Mouse (Mus musculus) kidney, embryonic 16.5 days (tissue): ENCODE results near the gene Hnf1b. TPM values are rescaled to one million over a fixed set of nuclear protein-coding genes. Genes with fewer than 3 reads are reported as not detected.

ENCODE experiments used
- ATAC-seq: fragments of 200-750 bp; cut with Nextera tagmentation; 2 replicates; pipeline ENCODE4 v1.8.0; 2017; ENCODE audit warnings: moderate TSS enrichment; ENCODE audit not compliant: low FRiP score, low TSS enrichment
- H3K27ac ChIP-seq: fragments of 300-500 bp; sonication (generic); 2 replicates; pipeline ENCODE4 v1.5.1; 2014; ENCODE audit warnings: low read length
- H3K27me3 ChIP-seq: fragments of 300-500 bp; sonication (generic); 2 replicates; pipeline ENCODE4 v1.6.1; 2014; ENCODE audit warnings: low read length, control low read depth, mixed read lengths; ENCODE audit not compliant: insufficient read depth
- H3K36me3 ChIP-seq: fragments of 300-500 bp; sonication (generic); 2 replicates; pipeline ENCODE4 v1.6.1; 2014; ENCODE audit warnings: low read length, control low read depth, mixed read lengths; ENCODE audit not compliant: insufficient read depth
- H3K4me1 ChIP-seq: fragments of 300-500 bp; sonication (generic); 2 replicates; pipeline ENCODE4 v1.6.1; 2014; ENCODE audit warnings: low read length, control low read depth, mixed read lengths; ENCODE audit not compliant: insufficient read depth
- H3K4me2 ChIP-seq: fragments of 300-500 bp; sonication (generic); replicated peaks from 2 replicates; pipeline ENCODE4 v1.6.1; 2014; ENCODE audit warnings: low read depth, low read length
- H3K4me3 ChIP-seq: fragments of 300-500 bp; sonication (generic); 2 replicates; pipeline ENCODE4 v1.5.1; 2014; ENCODE audit warnings: mild to moderate bottlenecking, low read length
- H3K9ac ChIP-seq: fragments of 300-500 bp; sonication (generic); replicated peaks from 2 replicates; pipeline ENCODE4 v1.6.1; 2014; ENCODE audit warnings: low read length
- H3K9me3 ChIP-seq: fragments of 300-500 bp; sonication (generic); 2 replicates; pipeline ENCODE4 v1.6.1; 2016; ENCODE audit warnings: low read length, control low read depth
- WGBS: fragments of 180-500 bp; shearing (Covaris S2); extraction: QIAGEN DNeasy Blood & Tissue Kit; methylation state at CpG from one replicate; pipeline ENCODE4 v1.1.7; 2014; 5-methylcytosine and 5-hydroxymethylcytosine counted together
- polyA plus RNA-seq: library from polyadenylated mRNA; unstranded; fragments of >200 nt; fragmentation: Nextera tagmentation; extraction: Ambion mirVana; gene quantifications from 2 replicates; pipeline ENCODE4 v1.2.1, GENCODE M21; 2015

The Hnf1b gene
- 90.9 and 104 TPM in 2 replicates for polyA plus RNA-seq

DNA sequence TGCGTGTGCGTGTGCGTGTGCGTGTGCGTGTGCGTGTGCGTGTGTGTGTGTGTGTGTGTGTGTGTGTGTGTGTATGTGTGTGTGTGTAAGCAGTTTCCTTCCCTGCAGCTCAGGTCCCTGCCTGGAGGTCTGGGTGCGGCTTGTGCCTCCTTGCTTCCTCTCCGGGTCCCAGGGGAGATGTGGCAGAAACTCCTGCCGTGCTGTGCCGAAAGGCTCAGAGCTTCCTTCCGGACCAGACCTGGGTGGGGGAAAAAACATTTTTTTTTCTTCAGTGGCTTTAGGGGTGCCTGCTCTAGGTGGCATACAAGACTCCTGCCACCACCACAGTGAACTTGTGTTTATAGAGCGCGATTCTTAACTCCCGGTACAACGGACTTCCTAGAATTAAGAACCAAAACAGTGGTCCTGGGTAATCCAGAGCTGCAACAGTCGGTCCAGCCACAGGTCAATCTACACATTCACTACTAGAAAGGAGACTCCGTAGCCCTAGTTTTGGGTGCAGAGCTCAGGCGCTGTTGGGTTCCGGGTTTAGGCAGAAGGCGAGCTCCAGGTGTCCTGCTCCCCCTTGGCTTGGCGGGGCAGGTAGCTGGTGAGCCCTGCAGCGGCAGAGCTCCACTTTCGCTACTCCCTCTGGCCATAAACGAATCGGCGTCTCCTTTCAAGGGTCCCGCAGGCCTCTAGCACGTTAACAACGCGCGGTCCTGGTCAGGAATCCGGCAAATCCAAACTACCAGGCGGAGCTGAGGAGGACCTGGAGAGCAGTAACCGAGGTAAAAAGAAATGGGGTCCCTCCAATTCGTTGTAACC is at the start of gene Hnf1b:
TSS of gene Hnf1b (plus strand) at position 535 of the 807 bp plus-strand sequence.
- H3K36me3 ChIP-seq: no peaks in the 10 kb centered on the region
- no peaks in the 10 kb centered on the region for H3K9me3 ChIP-seq
- H3K4me3 ChIP-seq: peak within 1 kb of the TSS; percentile 67
- peak within 1 kb of the TSS; percentile 96 for H3K27ac ChIP-seq
- ATAC-seq: no peak
- peaks cover 44% of the 10 kb centered on the region for H3K27me3 ChIP-seq
- peak within 1 kb of the TSS; percentile 45 for H3K4me2 ChIP-seq
- peak within 1 kb of the TSS; percentile 84 for H3K9ac ChIP-seq
- 6% methylated on average over 34 of the region's 36 CpGs for WGBS
- H3K4me1 ChIP-seq: peaks cover 8% of the 10 kb centered on the region; the same call in 1 of the 2 replicates

DNA sequence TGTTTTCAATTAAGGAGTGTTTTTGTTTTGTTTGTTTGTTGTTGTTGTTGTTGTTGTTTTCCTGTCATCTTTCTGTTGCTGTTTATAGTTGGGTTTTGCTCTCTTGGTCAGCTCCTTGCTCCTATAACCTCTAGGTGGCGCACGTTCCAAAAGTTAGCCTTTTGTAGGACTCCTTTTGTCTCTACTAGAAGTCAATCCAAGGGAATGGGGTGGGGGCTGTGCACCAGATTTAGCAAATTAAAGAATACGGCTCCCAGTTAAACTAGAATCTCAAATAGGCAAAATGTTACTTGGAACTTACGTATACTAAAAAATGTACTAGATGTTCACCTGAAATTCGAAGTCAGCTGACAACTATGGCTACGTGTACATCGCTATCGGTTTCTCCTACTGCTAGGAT is 47.7 kb upstream of the Hnf1b start:
- H3K36me3 ChIP-seq: no peaks in the 10 kb centered on the region

DNA sequence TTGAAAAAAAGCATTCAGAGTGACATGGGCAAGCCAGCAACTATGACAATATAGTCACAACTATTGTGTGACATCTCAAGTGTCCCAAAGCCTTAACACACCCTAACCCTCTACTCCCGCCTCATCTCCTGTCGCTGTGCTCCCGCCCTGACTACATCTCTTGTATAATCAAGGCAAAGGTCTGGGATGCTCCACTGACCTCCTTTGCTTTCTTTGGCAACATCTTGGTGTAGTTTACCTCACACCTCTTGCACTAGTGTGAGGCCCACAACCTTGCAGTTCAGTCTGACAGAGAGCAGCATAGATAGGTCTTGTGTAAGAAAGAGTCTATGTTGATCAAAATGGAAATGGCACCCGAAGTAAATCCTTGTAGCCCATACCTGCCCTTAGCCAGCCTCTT is 47.3 kb upstream of the Hnf1b start:
- no peaks in the 10 kb centered on the region for H3K27me3 ChIP-seq
- 81% methylated on average over 4 of the region's 4 CpGs for WGBS
- no peaks in the 10 kb centered on the region for H3K36me3 ChIP-seq
- H3K4me2 ChIP-seq: no peak overlapping the region
- H3K9ac ChIP-seq: no peak overlapping the region
- H3K4me1 ChIP-seq: peaks cover 5% of the 10 kb centered on the region; the same call in 1 of the 2 replicates
- H3K4me3 ChIP-seq: no peak overlapping the region
- no peak for ATAC-seq
- no peak overlapping the region for H3K27ac ChIP-seq
- H3K9me3 ChIP-seq: no peaks in the 10 kb centered on the region; the same call in 1 of the 2 replicates

More for the DNA sequence above, 47.7 kb upstream of the Hnf1b start:
- WGBS: 66% methylated on average over 8 of the region's 8 CpGs
- Histone ChIP-seq H3K9me3 (no peaks in the 10 kb centered on the region; the same call in 1 of the 2 replicates), H3K4me2 (no peak overlapping the region), H3K4me1 (peaks cover 9% of the 10 kb centered on the region; the same call in 1 of the 2 replicates), H3K27ac (no peak overlapping the region), H3K4me3 (no peak overlapping the region), H3K27me3 (no peaks in the 10 kb centered on the region), H3K9ac (no peak overlapping the region)
- 0 out of 2 replicates have a peak, but pooled peaks have one; percentile 50 for ATAC-seq

DNA sequence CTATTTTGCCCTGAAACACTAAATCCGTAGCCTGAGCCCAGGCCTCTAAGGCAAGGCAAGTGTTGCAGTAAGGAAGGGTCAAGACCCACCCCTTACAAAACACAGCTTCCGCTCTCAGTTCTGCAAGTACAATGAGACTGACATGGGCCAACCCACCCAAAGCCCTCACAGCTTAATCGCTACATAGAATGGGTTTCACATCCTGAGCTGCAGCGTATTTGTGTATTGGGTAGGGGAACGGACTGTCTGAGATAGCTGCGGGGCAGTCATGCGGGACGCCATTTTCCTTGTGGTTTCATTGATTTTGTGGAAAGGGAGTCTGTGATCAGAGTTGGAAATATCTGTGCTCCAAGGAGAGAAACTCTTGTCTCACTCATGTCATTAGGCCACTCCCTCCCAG is 39.4 kb upstream of the Hnf1b start:
- 0 out of 2 replicates have a peak overlapping the region, but pooled peaks have one; percentile 1 for H3K9ac ChIP-seq
- no peak for ATAC-seq
- 56% methylated on average over 8 of the region's 8 CpGs for WGBS

DNA sequence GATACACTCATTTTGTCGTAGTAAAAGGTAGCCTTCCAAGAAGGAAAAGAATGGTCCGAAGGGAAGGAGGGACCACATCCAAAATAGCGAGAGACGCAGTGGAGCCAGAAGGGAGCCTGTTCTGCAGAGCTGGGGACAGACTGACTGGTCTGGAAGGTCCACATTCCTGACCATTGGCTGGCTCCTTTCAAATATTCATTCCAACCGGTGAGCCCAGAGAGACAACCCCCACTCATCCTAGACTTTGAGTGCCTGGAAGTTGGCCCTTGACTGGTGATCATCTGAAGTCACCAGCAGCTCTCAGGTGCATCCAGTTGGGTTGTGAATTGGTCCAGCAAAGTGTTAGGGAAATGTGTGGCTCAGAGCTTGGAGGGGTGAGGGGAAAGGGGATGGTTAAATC is 34.7 kb upstream of the Hnf1b start:
- no peak overlapping the region for H3K4me3 ChIP-seq
- 67% methylated on average over 5 of the region's 5 CpGs for WGBS
- no peaks in the 10 kb centered on the region for H3K27me3 ChIP-seq
- H3K9me3 ChIP-seq: no peaks in the 10 kb centered on the region
- H3K27ac ChIP-seq: peak overlapping the region; percentile 82
- H3K9ac ChIP-seq: no peak overlapping the region
- H3K36me3 ChIP-seq: no peaks in the 10 kb centered on the region
- no peak overlapping the region for H3K4me2 ChIP-seq
- H3K4me1 ChIP-seq: peaks cover 39% of the 10 kb centered on the region
- ATAC-seq: no peak

More for the DNA sequence above, 39.4 kb upstream of the Hnf1b start:
- Histone ChIP-seq H3K4me1 (peaks cover 18% of the 10 kb centered on the region), H3K4me3 (no peak overlapping the region), H3K36me3 (no peaks in the 10 kb centered on the region), H3K4me2 (no peak overlapping the region), H3K27me3 (no peaks in the 10 kb centered on the region), H3K9me3 (no peaks in the 10 kb centered on the region; the same call in 1 of the 2 replicates), H3K27ac (peak overlapping the region; percentile 1; the same call in 1 of the 2 replicates)

DNA sequence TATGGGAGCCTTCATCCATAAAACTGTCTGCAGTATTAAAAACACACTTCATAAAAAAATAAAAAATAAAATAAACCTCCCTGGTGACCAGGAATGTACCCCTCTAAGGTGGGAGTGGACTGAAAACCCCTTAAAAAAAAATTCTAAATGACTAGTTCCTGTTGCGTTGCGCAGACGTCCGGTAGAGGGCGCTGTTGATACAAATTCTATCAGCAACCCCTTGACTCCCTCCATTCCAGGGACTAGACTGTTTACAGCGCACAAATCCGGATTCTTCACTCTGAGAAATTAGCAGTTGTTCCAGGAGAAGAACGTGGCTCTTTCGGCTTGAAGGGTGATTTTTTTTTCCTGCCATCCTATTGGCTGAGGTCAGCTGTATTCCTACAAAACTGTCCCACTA is 34.2 kb upstream of the Hnf1b start:
- 8% methylated on average over 9 of the region's 9 CpGs for WGBS

DNA sequence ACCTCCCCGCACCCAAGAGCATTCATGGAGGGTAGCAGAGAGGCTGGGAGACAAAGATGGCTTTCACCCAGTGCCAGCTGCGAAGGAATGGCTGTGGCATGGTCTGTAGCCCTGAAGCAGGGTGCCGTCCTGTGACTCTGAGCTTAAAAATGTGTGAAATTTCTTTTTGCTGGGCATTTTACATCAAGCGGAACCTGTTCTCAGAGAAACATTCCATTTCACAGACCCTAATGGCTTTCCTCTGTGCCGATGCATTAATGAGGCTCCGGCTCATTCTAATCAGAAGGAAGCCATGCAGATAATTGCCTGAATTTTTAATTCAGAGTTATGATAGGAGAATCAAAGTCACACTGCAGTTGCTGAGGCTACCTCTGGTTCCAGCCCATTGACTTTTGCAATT is 32.8 kb upstream of the Hnf1b start:
- Histone ChIP-seq H3K27me3 (no peaks in the 10 kb centered on the region), H3K9me3 (no peaks in the 10 kb centered on the region), H3K4me1 (peaks cover 38% of the 10 kb centered on the region), H3K4me3 (peak overlapping the region; percentile 30), H3K27ac (peak overlapping the region; percentile 98), H3K4me2 (peak overlapping the region; percentile 48), H3K36me3 (no peaks in the 10 kb centered on the region), H3K9ac (peak overlapping the region; percentile 49)
- 53% methylated on average over 6 of the region's 6 CpGs for WGBS
- ATAC-seq: peak; percentile 68

More for the DNA sequence above, 34.2 kb upstream of the Hnf1b start:
- Histone ChIP-seq H3K4me1 (peaks cover 39% of the 10 kb centered on the region), H3K27ac (peak overlapping the region; percentile 98), H3K4me2 (0 out of 2 replicates have a peak overlapping the region, but pooled peaks have one; percentile 19), H3K4me3 (no peak overlapping the region), H3K9ac (no peak overlapping the region), H3K9me3 (no peaks in the 10 kb centered on the region), H3K36me3 (no peaks in the 10 kb centered on the region), H3K27me3 (no peaks in the 10 kb centered on the region)
- ATAC-seq: no peak

DNA sequence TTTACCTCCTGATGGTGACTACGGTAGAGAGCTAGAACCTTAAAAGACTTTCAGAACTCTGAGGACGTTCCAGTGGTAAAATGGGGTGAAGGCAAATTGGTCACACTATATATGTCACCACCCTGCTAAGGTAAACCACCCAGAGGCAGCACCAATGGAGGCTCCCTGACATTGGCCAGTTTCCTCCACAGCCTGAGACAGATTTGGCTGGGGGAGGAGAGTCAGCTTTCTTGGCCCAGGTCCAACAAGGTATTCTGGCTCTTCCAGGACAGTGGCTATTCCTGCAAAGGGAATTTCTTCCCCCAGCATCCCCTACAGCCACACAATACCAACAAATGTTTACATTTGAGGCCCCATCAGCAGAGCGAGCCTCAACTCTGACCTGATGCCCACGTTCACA is 31.9 kb upstream of the Hnf1b start:
- Histone ChIP-seq H3K36me3 (no peaks in the 10 kb centered on the region), H3K9ac (peak overlapping the region; percentile 44; the same call in 1 of the 2 replicates), H3K9me3 (no peaks in the 10 kb centered on the region), H3K4me2 (peak overlapping the region; percentile 48), H3K27me3 (no peaks in the 10 kb centered on the region), H3K4me3 (peak overlapping the region; percentile 19), H3K27ac (peak overlapping the region; percentile 98), H3K4me1 (peaks cover 38% of the 10 kb centered on the region)
- no peak for ATAC-seq
- WGBS: 41% methylated on average over 4 of the region's 4 CpGs

DNA sequence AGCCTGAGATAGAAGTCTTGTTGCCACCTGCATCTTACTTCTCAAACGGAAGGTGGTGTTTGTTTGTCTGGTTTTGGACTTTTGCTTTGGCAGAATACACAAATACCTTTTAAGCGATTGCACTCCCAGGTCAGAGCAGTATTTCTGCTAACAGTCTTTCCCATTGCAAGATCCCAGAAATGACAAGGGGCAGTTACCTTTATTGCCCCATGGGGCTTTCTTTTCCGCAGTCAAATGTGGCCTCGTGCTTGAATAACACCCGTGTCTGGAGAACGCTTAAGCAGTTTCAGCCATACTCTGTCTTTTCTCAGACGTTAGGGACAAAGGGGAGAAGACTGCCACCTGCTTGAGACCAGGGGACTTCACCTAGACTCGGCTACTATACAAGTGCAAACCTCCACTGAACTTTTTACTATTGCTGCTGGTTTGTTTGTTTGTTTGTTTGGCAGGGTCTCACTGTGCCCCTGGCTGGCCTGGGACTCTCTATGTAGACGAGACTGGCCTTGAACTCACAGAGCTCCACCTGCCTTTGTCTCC is 31.2 kb upstream of the Hnf1b start:
- H3K4me3 ChIP-seq: no peak overlapping the region
- H3K36me3 ChIP-seq: no peaks in the 10 kb centered on the region
- H3K9me3 ChIP-seq: no peaks in the 10 kb centered on the region
- no peaks in the 10 kb centered on the region for H3K27me3 ChIP-seq
- H3K9ac ChIP-seq: peak overlapping the region; percentile 44; the same call in 1 of the 2 replicates
- WGBS: 39% methylated on average over 9 of the region's 9 CpGs
- peaks cover 37% of the 10 kb centered on the region for H3K4me1 ChIP-seq
- no peak for ATAC-seq
- peak overlapping the region; percentile 98 for H3K27ac ChIP-seq
- H3K4me2 ChIP-seq: peak overlapping the region; percentile 48; the same call in 1 of the 2 replicates
